Mouse (Mus musculus): ENCODE measurements at regions not wholly inside any gene's neighbourhood (a gene's known extent, or its start where the extent isn't known, plus 50 kb on each side); places are given as distances from the start of the nearest gene placed in this dataset.

- no peak for DNase-seq (ENCODE audit: extremely low spot score in 1 of 2, low spot score in 1 of 2)
Observed at GRCm38 (mm10) chr19:24622776-24623175, 51.0 kb upstream of the Tmem252 start.

- no peak for DNase-seq (ENCODE audit: extremely low spot score in 1 of 2, low spot score in 1 of 2)
Observed at GRCm38 (mm10) chr19:24622309-24622708, 51.5 kb upstream of the Tmem252 start.

DNA sequence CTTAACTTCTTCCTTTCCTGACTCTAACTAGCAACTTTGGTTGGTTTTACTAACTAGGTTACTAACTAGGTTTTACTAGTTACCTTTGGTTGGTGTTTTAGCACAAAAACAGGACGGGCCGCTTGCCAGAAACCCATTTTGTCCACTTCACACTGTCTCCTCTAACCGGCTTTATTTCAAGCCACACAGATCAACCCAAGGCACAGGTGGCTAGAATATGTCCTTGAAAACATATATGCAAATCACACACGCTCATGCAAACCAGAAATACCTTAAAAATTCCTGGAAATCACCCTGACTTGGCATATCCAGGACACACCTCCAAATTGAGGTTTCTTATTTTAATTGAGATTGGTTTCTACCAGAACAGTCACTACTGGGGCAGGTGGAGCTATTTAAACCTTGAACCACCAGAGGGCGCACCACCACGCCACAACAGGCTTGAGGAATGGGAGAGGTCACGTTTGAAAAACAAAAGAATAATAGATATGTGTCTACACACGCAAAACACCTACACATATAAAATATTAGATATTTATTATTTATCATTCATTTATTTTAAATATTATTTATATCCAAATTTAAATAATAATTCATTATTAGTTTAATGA is 52.1 kb upstream of the Tmem252 start:
- DNase-seq (ENCODE audit: extremely low spot score in 1 of 2, low spot score in 1 of 2): peak in 1 of 2 experiments; percentile 81

DNA sequence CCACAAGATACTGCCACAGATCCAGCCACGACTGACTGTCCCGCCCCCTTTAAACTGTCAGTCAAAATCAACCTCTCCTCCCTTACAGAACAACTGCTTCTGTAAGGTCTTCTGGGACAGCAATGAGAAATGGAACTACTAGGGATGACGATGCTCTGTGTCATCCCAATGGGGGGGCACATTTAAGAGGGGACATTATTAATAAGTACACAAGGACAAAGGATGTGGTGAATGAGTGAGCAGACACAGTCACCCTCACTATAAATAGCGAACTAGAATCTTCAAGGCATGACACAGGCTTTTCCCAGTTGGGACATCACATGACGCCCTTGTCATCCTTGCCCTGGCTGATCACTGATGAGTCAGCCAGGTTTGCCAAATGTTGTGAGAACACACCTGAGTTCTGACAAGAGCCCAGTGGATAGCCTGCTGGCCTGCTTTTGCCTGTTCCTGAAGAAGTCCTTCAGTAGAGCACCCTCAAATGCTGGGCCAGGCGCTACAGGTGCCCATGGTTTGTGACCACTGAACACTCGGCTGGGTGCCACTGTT is 58.0 kb upstream of the Tmem252 start:
- DNase-seq (ENCODE audit: extremely low spot score in 1 of 2, low spot score in 1 of 2): no peak

- DNase-seq (ENCODE audit: extremely low spot score in 1 of 2, low spot score in 1 of 2): no peak
Observed at GRCm38 (mm10) chr19:24607884-24608283, 52.2 kb upstream of the Pip5k1b start.

DNA sequence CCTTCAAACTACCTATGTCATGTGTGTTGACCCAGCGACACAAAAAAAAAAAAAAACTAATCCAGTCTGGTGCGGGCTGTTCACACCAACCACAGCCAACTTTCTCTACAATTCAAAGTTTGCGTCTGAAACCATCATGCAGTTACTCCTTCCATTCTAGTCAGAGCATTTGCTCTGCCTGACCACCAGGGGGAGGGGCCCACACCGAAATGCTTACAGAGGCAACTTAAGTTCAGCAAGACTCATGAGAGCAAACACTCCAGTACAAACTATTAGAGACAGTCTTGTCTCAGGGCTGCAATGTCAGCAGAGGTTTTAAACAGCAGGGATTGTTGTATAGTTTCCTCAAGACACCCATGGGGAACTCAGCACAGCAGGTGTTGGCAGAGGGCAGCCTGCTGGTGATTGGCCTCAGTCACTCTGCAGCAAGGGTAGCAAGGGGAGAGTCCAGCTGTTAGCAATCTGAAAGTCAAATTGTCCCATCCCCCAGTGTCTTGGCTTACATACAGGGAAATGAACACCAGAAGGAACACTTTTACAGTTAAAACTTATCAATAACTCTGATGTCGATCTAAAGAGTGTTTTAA is 50.8 kb upstream of the Pip5k1b start:
- no peak for DNase-seq (ENCODE audit: extremely low spot score in 1 of 2, low spot score in 1 of 2)

Measured in frontal cortex, adult 2 months (tissue).